Mouse (Mus musculus): ENCODE measurements around the gene Atp6v0e.

DNA sequence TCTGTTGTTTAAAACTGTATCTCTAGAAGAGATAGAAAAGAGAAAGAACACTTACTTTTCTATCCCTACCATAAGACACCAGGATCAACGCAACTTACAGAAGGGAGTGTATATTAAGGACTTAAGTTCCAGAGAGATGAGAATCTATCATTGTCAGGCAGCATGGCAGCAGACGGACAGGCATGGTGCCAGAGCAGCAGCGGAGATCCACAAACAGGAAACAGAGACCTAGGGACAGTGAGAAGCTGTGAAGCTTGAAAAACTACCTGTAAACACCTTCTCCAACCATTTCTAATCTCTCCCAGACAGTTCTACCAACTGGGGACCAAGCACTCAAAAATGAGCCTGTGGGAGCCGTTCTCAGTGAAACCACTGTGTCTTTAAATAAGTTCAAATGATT is 40.6 kb downstream of the Atp6v0e start:
- TF ChIP-seq CTCF (IDR thresholded peaks at IDR 0.05) (no peak), POLR2A (IDR thresholded peaks at IDR 0.05; ENCODE audit: insufficient read depth, low read depth, low read length) (no peak)
